Mouse (Mus musculus) adrenal gland, postnatal 0 days (tissue): ENCODE results near the gene Gm8251. TPM values are rescaled to one million over a fixed set of nuclear protein-coding genes. Genes with fewer than 3 reads are reported as not detected.

Source experiments
- polyA plus RNA-seq: library from polyadenylated mRNA; unstranded; fragments of >200 nt; fragmentation: Nextera tagmentation; extraction: Ambion mirVana; gene quantifications from 2 replicates; pipeline ENCODE4 v1.2.1, GENCODE M21; 2015

Gm8251 gene
- polyA plus RNA-seq = 0.03 TPM in 1 of 2 replicates, not detected in the other

DNA sequence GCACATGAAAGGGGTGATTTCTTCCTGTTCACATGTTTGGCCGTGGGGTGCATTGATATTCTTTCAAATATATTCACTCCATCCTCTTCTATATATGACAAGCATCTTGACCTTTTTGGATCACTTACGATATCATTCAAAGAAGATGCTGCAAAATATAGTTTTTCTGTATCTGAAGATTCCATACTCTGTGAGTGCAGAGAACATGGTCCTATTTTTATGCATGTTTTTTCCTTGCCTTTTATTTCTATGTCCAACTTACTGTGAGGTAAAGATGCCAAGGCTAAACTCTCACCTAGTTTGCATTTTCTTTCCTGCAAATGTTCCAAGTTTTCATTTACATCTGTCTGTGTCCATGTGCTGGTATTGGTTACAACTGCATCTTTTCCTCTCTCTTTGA, at the start of gene Gm8251:
Gm8251 (minus strand) TSS at position 101 of the 400 bp plus-strand sequence.

DNA sequence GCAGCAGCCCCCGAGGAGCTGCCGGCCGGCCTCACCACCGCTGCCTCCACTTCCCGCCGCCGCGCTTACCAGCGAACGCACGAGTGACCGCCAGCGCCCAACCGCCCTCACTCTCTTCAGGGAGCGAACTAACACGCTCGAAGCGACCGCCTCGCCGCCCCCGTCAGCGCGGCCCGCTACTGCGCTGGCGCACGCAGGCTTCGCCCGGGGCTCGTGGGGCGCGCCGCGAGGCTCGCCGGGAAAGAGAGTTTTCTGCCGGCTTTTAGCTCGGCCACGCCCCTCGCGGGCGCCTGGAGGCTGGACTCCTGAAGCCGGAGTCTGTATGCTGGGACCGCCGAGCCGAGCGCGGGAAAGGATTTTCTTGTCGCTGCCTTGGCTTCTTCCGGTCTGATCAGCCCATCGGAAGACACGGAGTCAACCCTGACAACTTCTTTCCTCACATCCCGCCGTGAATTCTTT, 40.6 kb upstream of the Gm8251 start, which contains the start of gene Tex30:
Tex30 (minus strand) TSS at position 183 of the 459 bp plus-strand sequence.

GRCm38 (mm10) chr1:44019934-44020333, 41.8 kb downstream of the Gm8251 start, which contains the start of gene Mettl21c:
Mettl21c (minus strand) TSS chr1:44020034.

Other genes with a start within 250 kb of the Gm8251 start
- gene Uxs1, start 234.1 kb downstream of the Gm8251 start, polyA plus RNA-seq = 29.7 and 43.1 TPM in 2 replicates
- 30.3 and 40.1 TPM in 2 replicates for gene Tpp2, start 128.3 kb downstream of the Gm8251 start, polyA plus RNA-seq
- gene Mettl21c, start 41.9 kb downstream of the Gm8251 start, polyA plus RNA-seq = 0.66 and 1.3 TPM in 2 replicates
- 52.9 and 65.9 TPM in 2 replicates for gene Tex30, start 40.5 kb upstream of the Gm8251 start, polyA plus RNA-seq
- gene Kdelc1, start 56.9 kb upstream of the Gm8251 start, polyA plus RNA-seq = 27.6 TPM in 2 replicates
- 13.0 and 15.6 TPM in 2 replicates for gene Bivm, start 57.0 kb upstream of the Gm8251 start, polyA plus RNA-seq
- 12.0 and 15.3 TPM in 2 replicates for gene Ercc5, start 85.8 kb upstream of the Gm8251 start, polyA plus RNA-seq
- gene Mettl21e, start 157.0 kb upstream of the Gm8251 start, polyA plus RNA-seq = not detected in 2 replicates